Mouse (Mus musculus) C2C12 (cell line): ENCODE data around the gene Csrp2.

ENCODE experiments used
- CEBPB ChIP-seq: IDR thresholded peaks from one replicate; pipeline ENCODE4 v1.6.1; 2011; ENCODE audit warnings: low read depth, mild to moderate bottlenecking, control low read depth, moderate library complexity
- CTCF ChIP-seq: IDR thresholded peaks from one replicate; pipeline ENCODE4 v1.5.1; 2011; ENCODE audit not compliant: control insufficient read depth, insufficient read depth, insufficient read length
- MAX ChIP-seq: IDR thresholded peaks from one replicate; pipeline ENCODE4 v1.6.1; 2011; ENCODE audit warnings: mild to moderate bottlenecking, control low read depth
- MYOD1 ChIP-seq: IDR thresholded peaks from one replicate; pipeline ENCODE4 v1.6.1; 2011; ENCODE audit warnings: low read depth; ENCODE audit not compliant: control insufficient read depth, insufficient read length

DNA sequence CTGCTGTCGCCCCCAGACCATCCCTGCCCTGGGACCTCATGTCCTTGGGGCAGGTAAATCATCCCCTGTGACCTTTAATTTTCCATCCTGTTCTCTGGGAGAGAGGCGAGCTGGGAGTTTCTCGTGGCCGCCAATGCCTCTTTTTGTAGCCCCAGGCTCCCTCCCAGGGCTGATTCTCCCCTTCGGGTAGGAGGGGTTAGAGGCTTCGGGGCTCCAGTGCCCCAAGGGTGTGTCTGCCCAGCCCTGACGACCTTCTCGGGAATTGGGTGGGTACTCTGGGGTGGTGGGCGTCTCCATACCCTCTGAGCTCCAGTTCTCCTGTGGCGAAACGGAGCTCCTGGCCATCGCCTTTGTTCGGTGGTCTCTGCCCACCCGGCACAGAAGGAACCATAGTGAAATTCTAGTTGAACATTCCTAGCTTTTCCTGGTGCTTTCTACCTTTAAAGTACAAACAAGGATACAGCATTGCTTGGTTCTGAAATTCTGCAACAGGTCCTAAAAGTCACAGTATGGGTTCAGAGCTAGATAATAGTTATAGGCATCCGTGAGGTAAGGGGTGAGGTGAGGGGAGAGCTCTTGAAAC is 870 bp downstream of the Csrp2 start:
- TF ChIP-seq CTCF (no peak), MYOD1 (no peak), MAX (no peak), CEBPB (no peak)
